Mouse (Mus musculus) C2C12 (cell line): ENCODE measurements around the gene Naa15. TPM values are rescaled to one million over a fixed set of nuclear protein-coding genes. Genes with fewer than 3 reads are reported as not detected.
"Not testable (repeated sequence)": the region's sequence is repeated elsewhere in the genome, so short reads cannot be mapped to it uniquely, and the experiment has no call there.

Experiments used
- H3K27me3 ChIP-seq: one replicate; pipeline ENCODE4 v1.6.1; 2011; ENCODE audit not compliant: control insufficient read depth, insufficient read depth, insufficient read length
- H3K36me3 ChIP-seq: one replicate; pipeline ENCODE4 v1.6.1; 2011; ENCODE audit not compliant: control insufficient read depth, insufficient read depth
- H3K4me3 ChIP-seq: one replicate; pipeline ENCODE4 v1.5.1; 2011; ENCODE audit warnings: mild to moderate bottlenecking, control low read depth; ENCODE audit not compliant: poor library complexity, insufficient read depth, severe bottlenecking
- H3K79me2 ChIP-seq: one replicate; pipeline ENCODE4 v1.6.1; 2011; ENCODE audit not compliant: control insufficient read depth, insufficient read depth
- H3K79me3 ChIP-seq: one replicate; pipeline ENCODE4 v1.6.1; 2011; ENCODE audit warnings: low read depth, control low read depth
- H3ac ChIP-seq: one replicate; pipeline ENCODE3; 2011; ENCODE audit warnings: low read depth; ENCODE audit not compliant: control insufficient read depth, insufficient read length
- CEBPB ChIP-seq: IDR thresholded peaks from one replicate; pipeline ENCODE4 v1.6.1; 2011; ENCODE audit warnings: low read depth, mild to moderate bottlenecking, control low read depth, moderate library complexity
- CTCF ChIP-seq: IDR thresholded peaks from one replicate; pipeline ENCODE4 v1.5.1; 2011; ENCODE audit not compliant: control insufficient read depth, insufficient read depth, insufficient read length
- FOSL1 ChIP-seq: IDR thresholded peaks from one replicate; pipeline ENCODE4 v1.8.0; 2011; ENCODE audit warnings: mild to moderate bottlenecking, low read length; ENCODE audit not compliant: poor library complexity, insufficient read depth, severe bottlenecking
- MAX ChIP-seq: IDR thresholded peaks from one replicate; pipeline ENCODE4 v1.6.1; 2011; ENCODE audit warnings: mild to moderate bottlenecking, control low read depth
- MYOD1 ChIP-seq: IDR thresholded peaks from one replicate; pipeline ENCODE4 v1.6.1; 2011; ENCODE audit warnings: low read depth; ENCODE audit not compliant: control insufficient read depth, insufficient read length
- MYOG ChIP-seq: IDR thresholded peaks from one replicate; pipeline ENCODE4 v1.6.1; 2011; ENCODE audit not compliant: control insufficient read depth, insufficient read length; ENCODE audit errors: extremely low read depth
- USF1 ChIP-seq: IDR thresholded peaks from one replicate; pipeline ENCODE4 v1.6.1; 2011; ENCODE audit warnings: low read depth, mild to moderate bottlenecking, control low read depth, moderate library complexity
- polyA plus RNA-seq: library from polyadenylated mRNA; unstranded; fragments of >200 nt; fragmentation: generic; extraction: Trizol; gene quantifications from one replicate; pipeline ENCODE4 v1.2.1, GENCODE M21; 2012; ENCODE audit warnings: missing spikeins

The Naa15 gene
- polyA plus RNA-seq, 1 experiment, result 13.3 TPM

DNA sequence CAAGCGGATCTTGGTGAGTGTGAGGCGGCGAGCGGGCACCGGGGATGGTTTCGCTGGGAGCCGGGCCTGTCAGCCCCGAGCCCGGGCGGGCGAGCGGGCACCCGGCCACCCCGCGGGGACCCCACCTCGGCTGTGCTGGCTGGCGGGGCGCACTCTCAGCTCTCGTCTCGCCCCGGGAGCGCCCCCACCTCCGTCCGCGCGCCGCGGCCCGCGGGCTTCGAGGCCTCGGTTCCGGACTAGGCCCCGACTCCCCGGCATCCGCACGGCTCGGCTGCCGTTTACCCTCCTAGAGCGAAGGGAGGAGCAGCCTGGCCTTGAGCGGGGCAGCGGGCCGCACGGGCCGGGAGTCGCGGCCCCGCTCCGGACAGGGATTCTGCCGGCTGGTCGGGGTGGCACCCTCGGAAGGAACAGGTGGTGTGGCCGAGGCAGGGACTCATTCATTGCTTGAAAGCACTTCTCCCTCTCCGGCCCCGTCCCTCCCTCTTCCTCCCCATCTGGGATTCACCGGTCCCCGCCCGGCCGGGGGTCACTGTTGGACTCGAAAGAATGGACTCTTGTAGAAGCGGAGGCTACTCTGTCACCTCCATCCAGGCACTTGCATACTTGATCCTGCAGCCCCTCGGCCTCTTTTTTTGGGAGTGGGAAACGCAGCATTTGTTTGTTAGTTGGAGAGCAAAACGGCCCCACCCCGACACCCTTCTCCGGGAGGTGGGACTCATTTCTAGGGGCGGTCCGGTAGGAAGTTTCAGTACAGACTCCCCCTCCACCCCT, 1.6 kb downstream of the Naa15 start:
- H3ac ChIP-seq, result peak overlapping the region; percentile 96
- peaks cover 73% of the 10 kb centered on the region for H3K79me2 ChIP-seq
- peaks cover 62% of the 10 kb centered on the region for H3K79me3 ChIP-seq
- peaks cover 31% of the 10 kb centered on the region for H3K36me3 ChIP-seq
- TF ChIP-seq CTCF, result no peak
- no peak for TF ChIP-seq MAX
- TF ChIP-seq USF1, result no peak
- TF ChIP-seq CEBPB, result no peak
- TF ChIP-seq MYOD1, result no peak
- no peak for TF ChIP-seq MYOG
- no peak for TF ChIP-seq FOSL1
- H3K4me3 ChIP-seq, result peak overlapping the region; percentile 93
- no peaks in the 10 kb centered on the region for H3K27me3 ChIP-seq

DNA sequence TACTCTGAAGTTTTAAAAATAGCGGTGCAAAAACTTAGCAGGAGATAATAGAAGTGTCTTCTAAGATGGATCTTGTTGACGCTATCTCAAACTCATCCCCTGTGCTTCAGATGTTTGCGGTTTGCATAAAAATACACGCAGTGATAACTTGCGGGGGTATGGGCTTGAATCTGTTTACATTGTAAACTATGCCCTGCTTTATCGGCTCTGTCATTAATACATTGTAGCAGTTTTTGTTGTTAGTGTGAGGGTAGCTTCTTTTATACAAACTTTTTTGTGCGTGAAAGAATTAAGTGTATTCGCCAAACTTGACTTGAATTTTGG, 2.1 kb downstream of the Naa15 start:
- Histone ChIP-seq H3K79me3 (peaks cover 67% of the 10 kb centered on the region), H3K79me2 (peaks cover 79% of the 10 kb centered on the region), H3K4me3 (peak overlapping the region; percentile 93), H3K27me3 (no peaks in the 10 kb centered on the region), H3ac (peak overlapping the region; percentile 96), H3K36me3 (peaks cover 36% of the 10 kb centered on the region)
- TF ChIP-seq USF1 (no peak), MYOG (no peak), MYOD1 (no peak), CEBPB (no peak), FOSL1 (no peak), MAX (no peak), CTCF (no peak)

DNA sequence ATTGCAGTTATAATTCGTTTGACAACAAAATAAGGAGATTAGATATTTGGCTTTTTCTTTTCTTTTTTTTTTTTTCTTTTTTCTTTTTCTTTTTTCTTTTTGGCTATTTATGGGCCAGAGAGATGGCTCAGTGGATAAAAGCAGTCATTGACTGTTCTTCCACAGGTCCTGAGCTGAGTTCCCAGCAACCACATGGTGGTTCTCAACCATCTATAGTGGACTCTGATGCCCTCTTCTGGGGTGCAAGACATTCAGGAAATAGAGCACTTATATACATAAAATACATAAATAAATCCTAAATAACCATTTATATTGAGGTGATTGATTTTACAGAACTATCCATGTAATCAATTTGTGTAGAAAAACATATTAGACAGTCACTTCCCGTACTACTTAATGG, 2.5 kb downstream of the Naa15 start:
- Histone ChIP-seq H3K27me3 (no peaks in the 10 kb centered on the region), H3K79me3 (peaks cover 71% of the 10 kb centered on the region), H3K4me3 (peak overlapping the region; percentile 93), H3K36me3 (peaks cover 38% of the 10 kb centered on the region), H3K79me2 (peaks cover 83% of the 10 kb centered on the region), H3ac (no peak overlapping the region)
- TF ChIP-seq MYOD1 (no peak), USF1 (no peak), CEBPB (no peak), CTCF (no peak), MYOG (no peak), FOSL1 (no peak), MAX (no peak)

DNA sequence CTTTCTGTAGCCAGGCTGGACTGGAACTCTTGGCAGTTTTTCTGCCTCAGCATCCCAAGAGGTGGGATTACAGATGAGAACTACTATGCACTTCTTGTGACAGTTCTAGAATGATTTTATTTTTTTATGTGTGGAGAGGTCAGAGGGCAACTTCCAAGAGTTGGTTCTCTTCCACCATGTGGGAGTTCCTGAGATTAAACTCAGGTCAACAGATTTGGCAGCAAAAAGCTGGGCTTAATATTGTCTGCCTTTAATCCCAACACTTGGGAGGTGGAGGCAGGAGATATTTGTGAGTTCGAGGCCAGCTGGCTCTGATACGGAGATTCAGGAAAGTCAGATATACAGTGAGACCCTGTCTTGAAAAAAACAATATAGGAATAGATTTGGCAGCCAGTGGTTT, 3.0 kb downstream of the Naa15 start:
- Histone ChIP-seq H3K36me3 (peaks cover 38% of the 10 kb centered on the region), H3K79me2 (peaks cover 87% of the 10 kb centered on the region), H3K79me3 (peaks cover 76% of the 10 kb centered on the region), H3ac (no peak overlapping the region), H3K4me3 (peak overlapping the region; percentile 93), H3K27me3 (no peaks in the 10 kb centered on the region)
- no peak for TF ChIP-seq CTCF
- TF ChIP-seq MYOD1, result no peak
- no peak for TF ChIP-seq FOSL1
- TF ChIP-seq MAX, result no peak

DNA sequence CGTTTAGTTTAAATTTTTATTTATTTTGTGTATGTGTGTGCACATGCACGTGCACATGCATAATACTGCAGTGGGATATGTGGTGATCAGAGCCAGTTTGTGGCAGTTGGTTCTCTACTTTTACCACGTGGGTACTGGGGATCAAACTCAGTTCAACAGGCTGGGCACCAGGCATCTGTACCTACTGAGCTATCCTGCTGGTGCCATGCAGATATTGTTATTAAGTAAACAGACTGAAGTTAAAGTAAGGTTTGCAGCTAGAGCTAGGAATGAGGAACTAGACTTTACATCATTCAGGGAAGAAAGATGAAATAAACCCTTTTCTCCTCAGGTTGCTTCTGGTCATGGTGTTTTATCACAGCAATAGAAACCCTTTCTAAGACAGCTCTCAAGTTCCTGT, 7.0 kb downstream of the Naa15 start:
- Histone ChIP-seq H3K79me2 (peaks cover 100% of the 10 kb centered on the region), H3ac (no peak overlapping the region), H3K36me3 (peaks cover 51% of the 10 kb centered on the region), H3K4me3 (no peak overlapping the region), H3K79me3 (peaks cover 96% of the 10 kb centered on the region), H3K27me3 (no peaks in the 10 kb centered on the region)
- no peak for TF ChIP-seq USF1
- TF ChIP-seq CTCF, result no peak
- no peak for TF ChIP-seq MYOD1
- no peak for TF ChIP-seq FOSL1
- no peak for TF ChIP-seq MAX
- no peak for TF ChIP-seq MYOG
- TF ChIP-seq CEBPB, result no peak

DNA sequence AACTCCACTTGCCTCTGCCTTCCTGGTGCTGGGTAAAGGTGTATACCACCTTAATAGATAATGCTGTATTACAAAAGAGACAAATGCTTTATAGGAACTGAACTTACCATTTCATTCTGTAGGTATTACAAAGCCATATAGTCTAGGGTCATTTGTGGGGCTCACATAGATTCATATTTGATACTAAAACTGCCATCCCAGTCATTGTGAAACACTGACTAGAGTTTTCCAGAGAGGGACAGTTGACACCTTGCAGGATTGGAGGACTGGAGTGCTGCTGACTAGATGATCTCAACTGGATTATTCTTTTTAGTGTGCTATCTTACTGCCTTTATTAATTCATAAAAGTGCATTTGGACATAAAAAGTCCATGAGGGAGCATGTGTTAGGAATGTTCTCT, 10.4 kb downstream of the Naa15 start:
- Histone ChIP-seq H3K4me3 (no peak overlapping the region), H3K27me3 (no peaks in the 10 kb centered on the region), H3K79me2 (peaks cover 100% of the 10 kb centered on the region), H3K79me3 (peaks cover 95% of the 10 kb centered on the region), H3ac (no peak overlapping the region), H3K36me3 (peaks cover 28% of the 10 kb centered on the region)
- TF ChIP-seq FOSL1, result no peak
- no peak for TF ChIP-seq CTCF
- no peak for TF ChIP-seq CEBPB
- TF ChIP-seq MYOD1, result no peak
- TF ChIP-seq MAX, result no peak
- no peak for TF ChIP-seq MYOG
- no peak for TF ChIP-seq USF1

DNA sequence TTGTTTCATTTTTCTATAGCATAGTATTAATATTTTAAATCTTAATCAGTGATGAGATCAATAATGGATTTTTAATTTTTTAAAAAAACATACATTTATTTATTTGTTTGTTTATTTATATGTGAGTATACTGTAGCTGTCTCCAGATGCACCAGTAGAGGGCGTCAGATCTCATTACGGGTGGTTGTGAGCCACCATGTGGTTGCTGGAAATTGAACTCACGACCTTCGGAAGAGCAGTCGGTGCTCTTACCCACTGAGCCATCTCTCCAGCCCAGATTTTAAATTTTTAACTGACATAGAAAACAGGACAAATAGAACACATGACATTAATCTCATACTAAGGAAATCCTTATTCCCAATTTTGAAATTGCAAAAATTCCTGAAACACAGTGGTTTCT, 19.4 kb downstream of the Naa15 start:
- Histone ChIP-seq H3K36me3 (peaks cover 46% of the 10 kb centered on the region), H3K79me2 (peaks cover 100% of the 10 kb centered on the region), H3K79me3 (peaks cover 88% of the 10 kb centered on the region)
- H3K27me3 ChIP-seq, H3K4me3 ChIP-seq, H3ac ChIP-seq: not testable (repeated sequence)
